Mouse (Mus musculus) G1E (cell line): Measurements from ENCODE around the gene Fam126a. TPM values are rescaled to one million over a fixed set of nuclear protein-coding genes. Genes with fewer than 3 reads are reported as not detected.

ENCODE experiments used
- ATAC-seq: 2 replicates; pipeline ENCODE4 v1.8.0; 2016; ENCODE audit warnings: mild to moderate bottlenecking; ENCODE audit not compliant: insufficient number of reproducible peaks, poor library complexity, low FRiP score, severe bottlenecking; ENCODE audit errors: extremely low read depth
- DNase-seq: peaks from one replicate; pipeline ENCODE4 v3.0.0; 2012; ENCODE audit warnings: low spot score
- H3K27me3 ChIP-seq: 2 replicates; pipeline ENCODE4 v1.6.1; 2012; ENCODE audit warnings: mild to moderate bottlenecking, low read length, inconsistent platforms; ENCODE audit not compliant: insufficient read depth
- H3K36me3 ChIP-seq: replicated peaks from 2 replicates; pipeline ENCODE3; 2012; ENCODE audit warnings: mild to moderate bottlenecking, inconsistent platforms
- H3K4me1 ChIP-seq: 2 replicates; pipeline ENCODE4 v1.6.1; 2012; ENCODE audit warnings: low read depth, low read length, inconsistent platforms, mixed read lengths; ENCODE audit not compliant: insufficient read depth
- H3K4me3 ChIP-seq: 2 replicates; pipeline ENCODE4 v1.5.1; 2012; ENCODE audit warnings: low read depth, mild to moderate bottlenecking, inconsistent platforms, low read length, moderate library complexity, mixed read lengths
- H3K9me3 ChIP-seq: replicated peaks from 2 replicates; pipeline ENCODE4 v1.6.1; 2012; ENCODE audit warnings: inconsistent platforms
- CTCF ChIP-seq: IDR thresholded peaks from 2 replicates; pipeline ENCODE4 v1.5.1; 2012; ENCODE audit warnings: low read depth, low read length, inconsistent platforms, mixed read lengths
- GATA1 ChIP-seq: IDR thresholded peaks from 2 replicates; pipeline ENCODE4 v1.6.1; 2012; ENCODE audit warnings: borderline replicate concordance, low read length, inconsistent platforms, mixed read lengths
- GATA2 ChIP-seq: IDR thresholded peaks from 2 replicates; pipeline ENCODE4 v1.6.1; 2012; ENCODE audit warnings: low read depth, low read length, inconsistent platforms, borderline replicate concordance
- POLR2AphosphoS5 ChIP-seq: IDR thresholded peaks from 2 replicates; pipeline ENCODE4 v1.6.1; 2012; ENCODE audit warnings: low read depth, low read length, inconsistent platforms; ENCODE audit not compliant: insufficient replicate concordance
- TAL1 ChIP-seq: conservative IDR thresholded peaks from 2 replicates; pipeline ENCODE4 v1.6.1; 2012; ENCODE audit warnings: low read depth, low read length, inconsistent platforms, mixed read lengths
- polyA plus RNA-seq: library from polyadenylated mRNA; stranded (reverse); fragments of >175 nt; gene quantifications from 2 replicates; pipeline ENCODE4 v1.2.3, GENCODE M21; 2012
- total RNA-seq, 2 experiments: library from RNA; stranded (forward) in 1 of 2; stranded (reverse) in 1 of 2; fragments of 200-1000 nt in 1 of 2; fragments of >200 nt in 1 of 2; fragmentation: Nextera tagmentation in 1 of 2; gene quantifications; 2 replicates each; pipeline ENCODE4 v1.2.3; 2014 to 2017

Fam126a gene
- total and polyA plus RNA-seq, 3 experiments = 4.4 to 58.9 (median 36.9) TPM

DNA sequence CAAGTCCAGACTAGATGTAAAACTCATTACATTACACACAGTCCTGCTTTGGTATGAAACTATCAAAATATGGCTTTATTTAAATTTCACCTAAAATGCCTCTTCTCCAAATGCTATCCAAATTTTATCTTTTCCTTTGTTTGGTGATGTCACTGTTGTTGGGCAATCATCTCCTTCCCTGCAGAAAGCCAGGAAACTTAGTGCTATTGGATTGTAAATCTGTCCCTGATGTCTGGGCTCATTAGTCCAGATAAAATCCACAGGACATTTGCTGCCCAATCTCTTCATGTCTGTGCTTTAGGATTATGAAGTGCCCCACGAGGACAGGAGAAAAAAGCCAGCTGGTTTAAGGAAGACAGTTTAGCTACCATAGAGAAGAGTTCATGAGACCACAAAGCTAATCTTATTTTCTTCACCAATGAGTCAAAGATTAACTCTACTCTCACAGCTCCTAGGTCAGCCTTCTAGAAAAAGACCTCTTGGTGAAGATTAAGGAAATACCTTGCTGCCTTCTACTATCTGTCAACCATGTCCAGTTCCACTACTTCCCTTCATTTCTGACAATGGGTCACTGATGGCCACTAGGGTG is 31.3 kb downstream of the Fam126a start:
- no peaks in the 10 kb centered on the region for H3K27me3 ChIP-seq
- TF ChIP-seq GATA2 (no peak), TAL1 (no peak), CTCF (no peak), POLR2AphosphoS5 (no peak), GATA1 (no peak)
- H3K4me3 ChIP-seq = no peak overlapping the region
- ATAC-seq (no peak), DNase-seq (no peak)
- no peaks in the 10 kb centered on the region for H3K4me1 ChIP-seq
- H3K9me3 ChIP-seq = no peaks in the 10 kb centered on the region
- peaks cover 36% of the 10 kb centered on the region for H3K36me3 ChIP-seq

DNA sequence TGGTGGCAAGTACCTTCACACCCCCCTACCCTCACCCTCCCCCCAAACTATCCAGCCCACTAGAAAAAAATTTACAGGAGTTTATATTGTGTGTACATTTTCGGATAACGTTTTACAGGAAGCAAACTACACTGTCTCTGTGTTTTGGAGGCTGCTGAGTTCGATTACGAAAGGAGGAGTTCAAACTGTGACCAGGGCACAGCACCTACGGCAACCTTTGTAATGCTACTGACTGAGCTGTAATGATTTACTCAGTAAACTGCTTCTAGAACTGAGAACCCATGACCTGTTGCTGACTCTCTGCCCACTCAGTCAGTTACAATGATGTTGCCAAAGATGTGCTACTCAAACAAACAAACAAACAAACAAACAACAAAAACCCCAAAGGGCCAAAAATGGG is 34.5 kb downstream of the Fam126a start:
- H3K4me1 ChIP-seq = no peaks in the 10 kb centered on the region
- H3K36me3 ChIP-seq = peaks cover 59% of the 10 kb centered on the region
- DNase-seq (no peak), ATAC-seq (no peak)
- no peaks in the 10 kb centered on the region for H3K9me3 ChIP-seq
- H3K4me3 ChIP-seq = no peak overlapping the region
- TF ChIP-seq POLR2AphosphoS5 (no peak), GATA2 (no peak), TAL1 (no peak), CTCF (no peak), GATA1 (no peak)
- H3K27me3 ChIP-seq = no peaks in the 10 kb centered on the region

DNA sequence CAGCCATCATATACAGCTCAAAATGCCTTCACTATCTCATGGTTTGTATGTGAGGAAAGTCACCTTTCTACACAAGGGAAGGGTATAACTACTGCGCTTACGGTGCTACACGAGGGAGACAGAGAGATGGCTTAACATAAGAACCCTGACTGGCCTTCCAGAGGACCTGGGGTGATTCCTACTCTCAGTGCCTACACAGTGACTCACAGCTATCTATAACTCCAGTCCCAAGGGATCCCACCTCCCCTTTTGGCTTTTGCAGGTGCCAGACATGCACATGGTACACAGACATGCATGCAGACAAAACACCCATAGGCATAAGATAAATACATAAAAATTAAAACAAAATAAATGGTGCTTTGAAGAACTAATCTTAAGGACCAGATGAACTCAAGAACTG is 35.6 kb downstream of the Fam126a start:
- Histone ChIP-seq H3K36me3 (peaks cover 65% of the 10 kb centered on the region), H3K4me1 (no peaks in the 10 kb centered on the region), H3K9me3 (no peaks in the 10 kb centered on the region), H3K4me3 (no peak overlapping the region), H3K27me3 (no peaks in the 10 kb centered on the region)
- no peak for TF ChIP-seq POLR2AphosphoS5
- DNase-seq = no peak
- ATAC-seq = no peak

DNA sequence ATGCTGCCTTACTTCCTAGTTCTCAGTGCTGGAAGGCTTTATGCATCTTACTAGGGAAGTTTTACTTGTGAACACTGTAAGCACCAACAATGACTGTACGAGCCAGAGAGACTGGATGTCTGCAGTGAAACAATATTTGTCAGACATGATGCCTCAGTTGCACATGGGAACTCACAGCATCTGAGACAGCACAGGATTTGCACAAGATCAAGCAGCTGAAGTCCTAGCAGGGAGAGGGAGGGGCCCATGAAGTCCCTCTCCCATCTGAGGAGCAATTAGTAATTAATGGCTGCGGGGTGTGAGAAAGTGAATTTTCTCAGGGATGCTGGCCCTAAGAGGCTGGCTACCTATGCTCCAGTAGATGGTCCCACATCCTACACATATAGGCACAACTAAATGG is 36.3 kb downstream of the Fam126a start:
- peaks cover 66% of the 10 kb centered on the region for H3K36me3 ChIP-seq
- ATAC-seq = no peak

DNA sequence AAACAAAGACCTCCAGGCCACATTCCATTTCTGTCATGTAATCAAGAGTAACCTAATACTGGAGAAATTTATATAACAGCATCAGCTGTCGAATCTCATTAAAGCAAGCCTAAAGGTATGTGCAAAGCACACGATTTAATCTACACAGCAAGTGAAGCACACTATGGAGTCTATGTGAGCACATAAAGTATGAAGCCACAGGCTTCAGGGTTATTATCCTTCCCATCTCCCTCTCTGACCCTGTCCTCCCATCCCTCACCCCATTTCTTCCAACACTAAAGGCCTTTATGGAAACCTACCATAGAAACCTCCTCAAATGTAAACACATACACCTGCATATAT is 37.0 kb downstream of the Fam126a start:
- no peak for DNase-seq
- H3K4me3 ChIP-seq = no peak overlapping the region
- TF ChIP-seq POLR2AphosphoS5 = no peak
- TF ChIP-seq CTCF = no peak
- no peak for TF ChIP-seq GATA1
- no peak for TF ChIP-seq TAL1
- no peak for TF ChIP-seq GATA2
- ATAC-seq = no peak
- H3K36me3 ChIP-seq = peaks cover 66% of the 10 kb centered on the region
- H3K9me3 ChIP-seq = no peaks in the 10 kb centered on the region
- no peaks in the 10 kb centered on the region for H3K4me1 ChIP-seq
- no peaks in the 10 kb centered on the region for H3K27me3 ChIP-seq

More for the DNA sequence above, 36.3 kb downstream of the Fam126a start:
- Histone ChIP-seq H3K9me3 (no peaks in the 10 kb centered on the region), H3K4me3 (no peak overlapping the region), H3K27me3 (no peaks in the 10 kb centered on the region), H3K4me1 (no peaks in the 10 kb centered on the region)
- DNase-seq = no peak
- TF ChIP-seq CTCF = no peak
- TF ChIP-seq GATA1 = no peak
- TF ChIP-seq GATA2 = no peak

DNA sequence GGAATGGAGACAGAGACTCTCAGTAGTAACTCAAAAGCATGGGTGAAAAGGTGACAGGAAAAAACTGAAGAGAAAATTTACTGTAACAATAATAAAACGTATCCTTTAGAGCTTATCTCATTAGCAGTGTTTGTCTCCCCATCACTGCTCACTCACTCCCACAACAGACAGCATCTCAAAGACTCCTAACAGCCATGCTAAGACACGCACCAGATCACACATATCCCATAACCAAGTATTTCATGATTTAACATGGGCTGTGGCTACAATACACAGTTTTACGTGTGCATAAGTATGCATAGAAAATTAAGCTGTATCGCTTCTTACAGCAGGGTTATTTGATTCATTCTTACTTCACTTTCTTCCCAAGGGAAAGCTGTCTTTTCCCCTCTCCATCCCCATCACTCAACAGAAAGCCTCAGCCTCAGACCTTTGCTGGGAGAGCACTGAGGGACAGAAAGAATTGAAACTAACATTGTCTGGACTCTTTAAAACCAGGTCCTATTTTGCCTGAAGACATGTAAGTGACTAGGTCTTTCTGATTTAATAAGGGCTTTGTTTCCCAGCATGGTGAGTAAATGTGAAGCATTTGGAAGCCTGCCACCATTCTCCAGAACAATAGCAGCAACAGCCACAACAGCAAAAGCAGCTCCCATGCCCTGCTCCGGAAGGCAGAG is 37.5 kb downstream of the Fam126a start:
- H3K9me3 ChIP-seq = no peaks in the 10 kb centered on the region
- TF ChIP-seq GATA1 = no peak
- TF ChIP-seq GATA2 = no peak
- no peak for TF ChIP-seq CTCF
- TF ChIP-seq TAL1 = no peak
- TF ChIP-seq POLR2AphosphoS5 = no peak
- H3K4me3 ChIP-seq = no peak overlapping the region
- ATAC-seq = no peak
- DNase-seq = no peak
- H3K27me3 ChIP-seq = no peaks in the 10 kb centered on the region
- no peaks in the 10 kb centered on the region for H3K4me1 ChIP-seq
- peaks cover 67% of the 10 kb centered on the region for H3K36me3 ChIP-seq

DNA sequence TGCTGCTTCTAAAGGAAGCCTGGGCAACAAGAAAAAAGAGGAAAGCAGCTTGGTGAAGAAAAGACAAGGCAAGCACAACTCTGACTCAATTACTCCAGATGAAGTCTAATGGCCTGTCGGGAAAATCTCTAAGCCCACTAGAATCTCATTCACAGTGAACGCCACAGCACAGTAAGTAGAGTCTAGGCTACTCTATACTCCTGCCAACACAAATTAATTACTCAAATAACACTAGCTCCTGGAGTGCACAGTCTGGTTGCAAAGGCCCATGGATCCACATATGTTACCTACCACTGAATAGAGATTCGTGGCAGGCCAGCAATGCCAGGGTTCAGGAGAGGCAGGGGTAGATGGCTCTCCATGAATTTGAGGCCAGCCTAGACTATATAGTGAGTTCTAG is 40.5 kb downstream of the Fam126a start:
- Histone ChIP-seq H3K9me3 (no peaks in the 10 kb centered on the region), H3K4me3 (no peak overlapping the region), H3K27me3 (no peaks in the 10 kb centered on the region), H3K36me3 (peaks cover 73% of the 10 kb centered on the region), H3K4me1 (no peaks in the 10 kb centered on the region)
- DNase-seq (no peak), ATAC-seq (no peak)
- TF ChIP-seq TAL1 = no peak
- TF ChIP-seq CTCF = no peak
- no peak for TF ChIP-seq GATA1
- TF ChIP-seq GATA2 = no peak
- TF ChIP-seq POLR2AphosphoS5 = no peak
